Mouse (Mus musculus): Measurements from ENCODE around the gene Pitx2. TPM values are rescaled to one million over a fixed set of nuclear protein-coding genes. Genes with fewer than 3 reads are reported as not detected.

Gene Pitx2
- 37.7 and 38.6 TPM in 2 replicates for polyA plus RNA-seq (2014; fragmentation: Nextera tagmentation; extraction: Ambion mirVana)

GRCm38 (mm10) chr3:129199609-129200500, at the start of gene Pitx2:
Gene Pitx2 (plus strand): TSS chr3:129199878.
- Histone ChIP-seq H3K36me3 (ENCODE audit: control insufficient read depth, insufficient read depth, low read length) (no peaks in the 10 kb centered on the region), H3K27ac (replicated peaks; ENCODE audit: low read depth, low read length) (peak within 1 kb of the TSS; percentile 69), H3K4me3 (ENCODE audit: low read depth, low read length) (peak within 1 kb of the TSS; percentile 46), H3K9me3 (ENCODE audit: control insufficient read depth, low read length) (no peaks in the 10 kb centered on the region), H3K4me1 (ENCODE audit: control insufficient read depth, insufficient read depth, low read length) (peaks cover 6% of the 10 kb centered on the region; the same call in 1 of the 2 replicates), H3K9ac (ENCODE audit: low read depth, low read length) (peak within 1 kb of the TSS; percentile 68), H3K27me3 (replicated peaks; ENCODE audit: control insufficient read depth, insufficient read depth, low read length) (peaks cover 94% of the 10 kb centered on the region), H3K4me2 (ENCODE audit: low read depth, low read length) (peak within 1 kb of the TSS; percentile 65)
- whole genome bisulfite sequencing, result under 1% methylated on average over 52 of the region's 60 CpGs
- peak; percentile 73 for ATAC-seq (ENCODE audit: low read depth)
- peak; percentile 89 for DNase-seq (ENCODE audit: low spot score)

GRCm38 (mm10) chr3:129150001-129150400, 49.7 kb upstream of the Pitx2 start:
- 84% methylated on average over 2 of the region's 2 CpGs for WGBS
- ATAC-seq (ENCODE audit: low read depth) (no peak), DNase-seq (ENCODE audit: low spot score) (no peak)
- no peaks in the 10 kb centered on the region for H3K36me3 ChIP-seq (ENCODE audit: control insufficient read depth, insufficient read depth, low read length)
- H3K27ac ChIP-seq (replicated peaks; ENCODE audit: low read depth, low read length), result no peak overlapping the region
- H3K4me2 ChIP-seq (ENCODE audit: low read depth, low read length), result no peak overlapping the region
- H3K9me3 ChIP-seq (ENCODE audit: control insufficient read depth, low read length), result no peaks in the 10 kb centered on the region
- no peak overlapping the region for H3K4me3 ChIP-seq (ENCODE audit: low read depth, low read length)
- H3K27me3 ChIP-seq (replicated peaks; ENCODE audit: control insufficient read depth, insufficient read depth, low read length), result no peaks in the 10 kb centered on the region; the same call in 1 of the 2 replicates
- 0 out of 2 replicates have a peak, but pooled peaks cover 11% of the 10 kb centered on the region for H3K4me1 ChIP-seq (ENCODE audit: control insufficient read depth, insufficient read depth, low read length)
- no peak overlapping the region for H3K9ac ChIP-seq (ENCODE audit: low read depth, low read length)

GRCm38 (mm10) chr3:129151096-129151685, 48.5 kb upstream of the Pitx2 start:
- Histone ChIP-seq H3K36me3 (ENCODE audit: control insufficient read depth, insufficient read depth, low read length) (no peaks in the 10 kb centered on the region), H3K4me1 (ENCODE audit: control insufficient read depth, insufficient read depth, low read length) (0 out of 2 replicates have a peak, but pooled peaks cover 11% of the 10 kb centered on the region), H3K9me3 (ENCODE audit: control insufficient read depth, low read length) (no peaks in the 10 kb centered on the region), H3K9ac (ENCODE audit: low read depth, low read length) (no peak overlapping the region), H3K4me3 (ENCODE audit: low read depth, low read length) (no peak overlapping the region), H3K4me2 (ENCODE audit: low read depth, low read length) (no peak overlapping the region), H3K27ac (replicated peaks; ENCODE audit: low read depth, low read length) (no peak overlapping the region), H3K27me3 (replicated peaks; ENCODE audit: control insufficient read depth, insufficient read depth, low read length) (no peaks in the 10 kb centered on the region; the same call in 1 of the 2 replicates)
- ATAC-seq (ENCODE audit: low read depth), result no peak
- WGBS, result 24% methylated on average over 8 of the region's 8 CpGs
- DNase-seq (ENCODE audit: low spot score), result peak; percentile 78

- no peaks in the 10 kb centered on the region for H3K4me1 ChIP-seq (ENCODE audit: control insufficient read depth, insufficient read depth, low read length)
- WGBS, result 20% methylated on average over 9 of the region's 9 CpGs
- H3K9ac ChIP-seq (ENCODE audit: low read depth, low read length), result no peak overlapping the region
- DNase-seq (ENCODE audit: low spot score) (peak; percentile 69), ATAC-seq (ENCODE audit: low read depth) (0 out of 2 replicates have a peak, but pooled peaks have one; percentile 24)
- H3K27ac ChIP-seq (replicated peaks; ENCODE audit: low read depth, low read length), result no peak overlapping the region
- H3K4me2 ChIP-seq (ENCODE audit: low read depth, low read length), result no peak overlapping the region
- H3K4me3 ChIP-seq (ENCODE audit: low read depth, low read length), result no peak overlapping the region
- no peaks in the 10 kb centered on the region for H3K36me3 ChIP-seq (ENCODE audit: control insufficient read depth, insufficient read depth, low read length)
- H3K27me3 ChIP-seq (replicated peaks; ENCODE audit: control insufficient read depth, insufficient read depth, low read length), result no peaks in the 10 kb centered on the region
- no peaks in the 10 kb centered on the region for H3K9me3 ChIP-seq (ENCODE audit: control insufficient read depth, low read length)
Measured at GRCm38 (mm10) chr3:129158812-129159370, 40.8 kb upstream of the Pitx2 start.

- Histone ChIP-seq H3K4me3 (ENCODE audit: low read depth, low read length) (no peak overlapping the region), H3K9me3 (ENCODE audit: control insufficient read depth, low read length) (no peaks in the 10 kb centered on the region), H3K4me2 (ENCODE audit: low read depth, low read length) (no peak overlapping the region), H3K27me3 (replicated peaks; ENCODE audit: control insufficient read depth, insufficient read depth, low read length) (no peaks in the 10 kb centered on the region; the same call in 1 of the 2 replicates), H3K36me3 (ENCODE audit: control insufficient read depth, insufficient read depth, low read length) (no peaks in the 10 kb centered on the region), H3K27ac (replicated peaks; ENCODE audit: low read depth, low read length) (no peak overlapping the region), H3K9ac (ENCODE audit: low read depth, low read length) (no peak overlapping the region), H3K4me1 (ENCODE audit: control insufficient read depth, insufficient read depth, low read length) (no peaks in the 10 kb centered on the region)
- ATAC-seq (ENCODE audit: low read depth) (peak; percentile 30; the same call in 1 of the 2 replicates), DNase-seq (ENCODE audit: low spot score) (no peak)
- 87% methylated on average over 11 of the region's 11 CpGs for WGBS
Measured at GRCm38 (mm10) chr3:129161333-129162035, 38.2 kb upstream of the Pitx2 start.

GRCm38 (mm10) chr3:129164246-129164645, 35.4 kb upstream of the Pitx2 start:
- H3K36me3 ChIP-seq (ENCODE audit: control insufficient read depth, insufficient read depth, low read length), result no peaks in the 10 kb centered on the region
- no peaks in the 10 kb centered on the region; the same call in 1 of the 2 replicates for H3K27me3 ChIP-seq (replicated peaks; ENCODE audit: control insufficient read depth, insufficient read depth, low read length)
- no peak overlapping the region for H3K4me3 ChIP-seq (ENCODE audit: low read depth, low read length)
- no peaks in the 10 kb centered on the region for H3K4me1 ChIP-seq (ENCODE audit: control insufficient read depth, insufficient read depth, low read length)
- no peak overlapping the region for H3K27ac ChIP-seq (replicated peaks; ENCODE audit: low read depth, low read length)
- 75% methylated on average over 1 of the region's 1 CpGs for WGBS
- H3K9me3 ChIP-seq (ENCODE audit: control insufficient read depth, low read length), result no peaks in the 10 kb centered on the region
- no peak overlapping the region for H3K4me2 ChIP-seq (ENCODE audit: low read depth, low read length)
- ATAC-seq (ENCODE audit: low read depth) (no peak), DNase-seq (ENCODE audit: low spot score) (no peak)
- no peak overlapping the region for H3K9ac ChIP-seq (ENCODE audit: low read depth, low read length)

GRCm38 (mm10) chr3:129165715-129166114, 34.0 kb upstream of the Pitx2 start:
- Histone ChIP-seq H3K4me2 (ENCODE audit: low read depth, low read length) (no peak overlapping the region), H3K4me1 (ENCODE audit: control insufficient read depth, insufficient read depth, low read length) (no peaks in the 10 kb centered on the region), H3K36me3 (ENCODE audit: control insufficient read depth, insufficient read depth, low read length) (no peaks in the 10 kb centered on the region), H3K27me3 (replicated peaks; ENCODE audit: control insufficient read depth, insufficient read depth, low read length) (no peaks in the 10 kb centered on the region; the same call in 1 of the 2 replicates), H3K9ac (ENCODE audit: low read depth, low read length) (no peak overlapping the region), H3K4me3 (ENCODE audit: low read depth, low read length) (no peak overlapping the region), H3K9me3 (ENCODE audit: control insufficient read depth, low read length) (no peaks in the 10 kb centered on the region), H3K27ac (replicated peaks; ENCODE audit: low read depth, low read length) (no peak overlapping the region)
- DNase-seq (ENCODE audit: low spot score) (no peak), ATAC-seq (ENCODE audit: low read depth) (no peak)
- 86% methylated on average over 8 of the region's 8 CpGs for WGBS

- H3K27ac ChIP-seq (replicated peaks; ENCODE audit: low read depth, low read length), result no peak overlapping the region
- H3K9ac ChIP-seq (ENCODE audit: low read depth, low read length), result no peak overlapping the region
- ATAC-seq (ENCODE audit: low read depth), result no peak
- H3K36me3 ChIP-seq (ENCODE audit: control insufficient read depth, insufficient read depth, low read length), result no peaks in the 10 kb centered on the region
- DNase-seq (ENCODE audit: low spot score), result no peak
- no peaks in the 10 kb centered on the region for H3K9me3 ChIP-seq (ENCODE audit: control insufficient read depth, low read length)
- no peaks in the 10 kb centered on the region for H3K4me1 ChIP-seq (ENCODE audit: control insufficient read depth, insufficient read depth, low read length)
- H3K4me3 ChIP-seq (ENCODE audit: low read depth, low read length), result no peak overlapping the region
- H3K4me2 ChIP-seq (ENCODE audit: low read depth, low read length), result no peak overlapping the region
- WGBS, result 9% methylated on average over 6 of the region's 6 CpGs
- no peaks in the 10 kb centered on the region; the same call in 1 of the 2 replicates for H3K27me3 ChIP-seq (replicated peaks; ENCODE audit: control insufficient read depth, insufficient read depth, low read length)
Measured at GRCm38 (mm10) chr3:129166684-129167083, 33.0 kb upstream of the Pitx2 start.

Data from embryonic facial prominence, embryonic 14.5 days (tissue).